Mouse (Mus musculus) CH12.LX (cell line): Measurements from ENCODE around the gene Tmem35b. TPM values are rescaled to one million over a fixed set of nuclear protein-coding genes. Genes with fewer than 3 reads are reported as not detected.

Experiments
- DNase-seq: peaks from one replicate; pipeline ENCODE4 v3.0.0-alpha.2; 2013; ENCODE audit errors: extremely low read depth
- H3K27ac ChIP-seq: 2 replicates; pipeline ENCODE4 v1.5.1; 2012; ENCODE audit warnings: low read depth, mild to moderate bottlenecking, control low read depth, moderate library complexity; ENCODE audit not compliant: insufficient read depth
- H3K27me3 ChIP-seq: replicated peaks from 2 replicates; pipeline ENCODE3; 2012; ENCODE audit warnings: inconsistent platforms
- H3K36me3 ChIP-seq, 2 experiments: replicated peaks in 1 of 2; 2 replicates each; pipeline versions ENCODE3 to v1.6.1; 2012; ENCODE audit warnings: inconsistent platforms in 1 of 2, low read length in 1 of 2, mild to moderate bottlenecking in 1 of 2, mixed read lengths in 1 of 2, moderate library complexity in 1 of 2; ENCODE audit not compliant: control insufficient read depth in 1 of 2, insufficient read depth in 1 of 2
- H3K4me1 ChIP-seq, 2 experiments: 2 replicates each; pipeline ENCODE4 v1.6.1; 2012; ENCODE audit warnings: inconsistent platforms in 1 of 2, moderate library complexity in 1 of 2; ENCODE audit not compliant: insufficient read depth in 2 of 2, control insufficient read depth in 1 of 2
- H3K4me2 ChIP-seq: 2 replicates; pipeline ENCODE4 v1.6.1; 2012; ENCODE audit warnings: low read depth, mild to moderate bottlenecking, control low read depth; ENCODE audit not compliant: poor library complexity, insufficient read depth, severe bottlenecking
- H3K4me3 ChIP-seq, 3 experiments: fragments of 150-350 bp in 1 of 3; sonication (generic) in 1 of 3; replicated peaks in 1 of 3; 2 replicates each; pipeline versions ENCODE3 to v1.5.1; 2011 to 2012; ENCODE audit warnings: low read depth in 2 of 3, low read length in 2 of 3, mild to moderate bottlenecking in 2 of 3, moderate library complexity in 2 of 3, control low read depth in 1 of 3, improper control_type of control experiment in 1 of 3, inconsistent platforms in 1 of 3, mixed read lengths in 1 of 3; ENCODE audit not compliant: poor library complexity in 1 of 3
- H3K79me2 ChIP-seq: replicated peaks from 2 replicates; pipeline ENCODE4 v1.6.1; 2012; ENCODE audit warnings: mild to moderate bottlenecking, moderate library complexity; ENCODE audit not compliant: control insufficient read depth, poor library complexity, insufficient read depth, severe bottlenecking; ENCODE audit errors: extremely low read depth
- H3K9ac ChIP-seq: 2 replicates; pipeline ENCODE4 v1.6.1; 2012; ENCODE audit warnings: low read depth, mild to moderate bottlenecking, control low read depth, moderate library complexity; ENCODE audit not compliant: insufficient read depth
- H3K9me3 ChIP-seq: replicated peaks from 2 replicates; pipeline ENCODE3; 2012; ENCODE audit warnings: low read length, inconsistent platforms, mixed read lengths
- CHD1 ChIP-seq: IDR thresholded peaks from 2 replicates; pipeline ENCODE4 v1.6.1; 2012; ENCODE audit warnings: low read depth, low read length, improper control_type of control experiment, inconsistent platforms
- CHD2 ChIP-seq: IDR thresholded peaks from 2 replicates; pipeline ENCODE4 v1.6.1; 2011; ENCODE audit warnings: low read length, improper control_type of control experiment
- CTCF ChIP-seq, 2 experiments: IDR thresholded peaks in 1 of 2; conservative IDR thresholded peaks in 1 of 2; 2 replicates each; pipeline ENCODE4 v1.5.1; 2011 to 2012; ENCODE audit warnings: low read depth in 2 of 2, low read length in 2 of 2, improper control_type of control experiment in 1 of 2, inconsistent platforms in 1 of 2, mild to moderate bottlenecking in 1 of 2, moderate library complexity in 1 of 2
- ELF1 ChIP-seq: IDR thresholded peaks from 2 replicates; pipeline ENCODE4 v1.6.1; 2014; ENCODE audit warnings: low read depth, mild to moderate bottlenecking, inconsistent platforms, low read length, improper control_type of control experiment
- EP300 ChIP-seq: IDR thresholded peaks from 2 replicates; pipeline ENCODE4 v1.6.1; 2011; ENCODE audit warnings: low read length, improper control_type of control experiment
- GABPA ChIP-seq: IDR thresholded peaks from 2 replicates; pipeline ENCODE4 v1.6.1; 2012; ENCODE audit warnings: low read depth, low read length, improper control_type of control experiment, inconsistent platforms; ENCODE audit not compliant: insufficient replicate concordance
- JUND ChIP-seq: conservative IDR thresholded peaks from 2 replicates; pipeline ENCODE4 v1.6.1; 2011; ENCODE audit warnings: low read depth, low read length, improper control_type of control experiment
- KAT2A ChIP-seq: IDR thresholded peaks from 2 replicates; pipeline ENCODE4 v1.6.1; 2012; ENCODE audit warnings: low read length, improper control_type of control experiment, inconsistent platforms; ENCODE audit not compliant: insufficient replicate concordance
- MAX ChIP-seq: IDR thresholded peaks from 2 replicates; pipeline ENCODE4 v1.6.1; 2011; ENCODE audit warnings: low read length, improper control_type of control experiment
- MYC ChIP-seq: IDR thresholded peaks from 2 replicates; pipeline ENCODE4 v1.6.1; 2011; ENCODE audit warnings: low read depth, mild to moderate bottlenecking, improper control_type of control experiment, low read length
- PAX5 ChIP-seq: IDR thresholded peaks from 2 replicates; pipeline ENCODE4 v1.6.1; 2012; ENCODE audit warnings: low read length, inconsistent platforms, mixed read lengths
- POLR2AphosphoS2 ChIP-seq: IDR thresholded peaks from 2 replicates; pipeline ENCODE4 v1.6.1; 2011; ENCODE audit warnings: low read depth, low read length, improper control_type of control experiment
- RAD21 ChIP-seq: IDR thresholded peaks from 2 replicates; pipeline ENCODE4 v1.6.1; 2011; ENCODE audit warnings: low read depth, mild to moderate bottlenecking, low read length, improper control_type of control experiment, moderate library complexity
- RCOR1 ChIP-seq: conservative IDR thresholded peaks from 2 replicates; pipeline ENCODE4 v1.6.1; 2012; ENCODE audit warnings: low read depth, mild to moderate bottlenecking, inconsistent platforms, low read length, improper control_type of control experiment
- TCF12 ChIP-seq: IDR thresholded peaks from 2 replicates; pipeline ENCODE4 v1.6.1; 2014; ENCODE audit warnings: low read depth, mild to moderate bottlenecking, inconsistent platforms, low read length, improper control_type of control experiment
- USF1 ChIP-seq: IDR thresholded peaks from 2 replicates; pipeline ENCODE4 v1.6.1; 2014; ENCODE audit warnings: low read depth, mild to moderate bottlenecking, inconsistent platforms, low read length, improper control_type of control experiment
- USF2 ChIP-seq: conservative IDR thresholded peaks from 2 replicates; pipeline ENCODE4 v1.6.1; 2011; ENCODE audit warnings: low read depth, low read length, improper control_type of control experiment
- dilution Hi-C: fragments of 300-500 bp; cut with MboI; formaldehyde crosslinking; loops from 2 replicates; pipeline ENCODE4 v1.14.3; 2020; ENCODE audit warnings: low sequenced_read_pairs; ENCODE audit not compliant: extremely low pct_unique_long_range_greater_than_20kb, extremely low pct_ligation_motif_present
- in situ Hi-C: fragments of 300-500 bp; cut with MboI; formaldehyde crosslinking; loops from 3 replicates; pipeline ENCODE4 v1.14.3; 2019; ENCODE audit warnings: low sequenced_read_pairs, low pct_ligation_motif_present, low pct_unique_long_range_greater_than_20kb, mixed read lengths
- polyA plus RNA-seq: library from polyadenylated mRNA; unstranded; fragments of >175 nt; gene quantifications from 2 replicates; pipeline ENCODE4 v1.2.1, GENCODE M21; 2012; ENCODE audit warnings: low read depth; ENCODE audit not compliant: insufficient read length
- total RNA-seq, 2 experiments: library from RNA; depleted of rRNA; stranded (reverse); fragments of 300-350 nt in 1 of 2; fragments of >200 nt in 1 of 2; gene quantifications; 2 replicates each; pipeline ENCODE4 v1.2.3; 2012 to 2014

The Tmem35b gene
- total and polyA plus RNA-seq, 3 experiments = 7.1 to 14.2 (median 9.4) TPM

DNA sequence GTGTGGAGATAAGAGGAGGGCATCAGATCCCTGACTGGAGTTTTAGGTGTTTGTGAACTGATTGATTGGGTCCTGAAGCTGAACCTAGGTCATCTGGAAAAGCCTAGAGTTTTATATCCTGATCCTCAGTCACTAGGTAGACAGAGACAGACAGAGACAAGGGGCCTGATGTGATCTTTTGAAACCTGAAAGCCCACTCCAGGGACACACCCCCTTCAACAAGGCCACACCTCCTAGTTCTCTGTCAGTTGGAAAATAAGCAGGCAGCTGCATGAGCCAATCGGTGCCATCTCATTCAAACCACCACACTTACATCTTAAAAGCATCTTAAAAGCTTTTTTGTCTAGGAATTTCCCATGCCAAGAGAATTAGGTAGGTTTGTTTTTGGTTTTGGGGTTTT, 42.7 kb upstream of the Tmem35b start:
- peaks cover 0 to 15% of the 10 kb centered on the region in 2 experiments for H3K36me3 ChIP-seq
- DNase-seq = peak; percentile 30
- no peak overlapping the region for H3K27ac ChIP-seq
- no peaks in the 10 kb centered on the region for H3K79me2 ChIP-seq
- H3K9me3 ChIP-seq = no peaks in the 10 kb centered on the region
- dilution Hi-C loops = no loop called here
- peaks cover 0 to 28% of the 10 kb centered on the region in 2 experiments; a peak in 2 of 4 replicates for H3K4me1 ChIP-seq
- H3K4me2 ChIP-seq = no peak overlapping the region
- no peak overlapping the region for H3K4me3 ChIP-seq
- H3K9ac ChIP-seq = no peak overlapping the region
- in situ Hi-C loops = no loop called here
- no peaks in the 10 kb centered on the region for H3K27me3 ChIP-seq
- no peak for TF ChIP-seq POLR2AphosphoS2
- TF ChIP-seq CHD1 = no peak
- TF ChIP-seq USF1 = no peak
- no peak for TF ChIP-seq EP300
- no peak for TF ChIP-seq RCOR1
- no peak for TF ChIP-seq MAX
- TF ChIP-seq TCF12 = no peak
- no peak for TF ChIP-seq PAX5
- no peak for TF ChIP-seq RAD21

DNA sequence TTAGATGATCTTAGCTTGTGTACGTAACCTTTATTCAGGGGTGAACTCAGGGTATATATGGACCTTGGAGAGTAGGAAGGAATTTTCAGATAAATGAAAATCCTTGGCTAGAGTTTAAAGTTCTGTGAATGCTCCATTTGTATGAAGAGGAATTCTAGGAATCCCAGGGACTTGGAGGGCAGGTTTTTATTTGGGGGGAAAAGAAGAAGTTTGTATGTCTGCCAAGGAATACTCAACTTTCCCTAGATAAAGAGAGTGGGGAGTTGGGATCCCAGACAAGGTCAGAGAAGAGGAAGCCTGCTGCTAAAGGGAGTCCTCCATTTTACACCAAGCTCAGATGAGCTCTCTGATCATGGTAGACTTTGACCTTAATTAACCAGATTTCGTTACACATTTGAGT, 40.4 kb upstream of the Tmem35b start:
- H3K9me3 ChIP-seq = no peaks in the 10 kb centered on the region
- dilution Hi-C loops (no loop called here), in situ Hi-C loops (no loop called here)
- no peaks in the 10 kb centered on the region for H3K79me2 ChIP-seq
- no peak for TF ChIP-seq JUND
- no peak for TF ChIP-seq TCF12
- TF ChIP-seq EP300 = no peak
- TF ChIP-seq KAT2A = no peak
- no peak for TF ChIP-seq CHD2
- no peak for TF ChIP-seq MYC
- TF ChIP-seq GABPA = no peak
- TF ChIP-seq USF2 = no peak
- TF ChIP-seq ELF1 = no peak
- no peak for TF ChIP-seq CTCF (conservative IDR thresholded peaks at IDR 0.05 in 1 of 2, IDR thresholded peaks at IDR 0.05 in 1 of 2; ENCODE audit: low read depth in 2 of 2, low read length in 2 of 2)
- DNase-seq = no peak
- H3K4me2 ChIP-seq = no peak overlapping the region
- no peak overlapping the region for H3K4me3 ChIP-seq
- no peak overlapping the region for H3K27ac ChIP-seq
- peaks cover 0 to 24% of the 10 kb centered on the region in 2 experiments; a peak in 2 of 4 replicates for H3K4me1 ChIP-seq
- H3K27me3 ChIP-seq = no peaks in the 10 kb centered on the region
- no peak overlapping the region for H3K9ac ChIP-seq
- H3K36me3 ChIP-seq = peaks cover 0 to 20% of the 10 kb centered on the region in 2 experiments
